ENCODE assay signal across 17 mouse cellular contexts in the genomic region with DNA sequence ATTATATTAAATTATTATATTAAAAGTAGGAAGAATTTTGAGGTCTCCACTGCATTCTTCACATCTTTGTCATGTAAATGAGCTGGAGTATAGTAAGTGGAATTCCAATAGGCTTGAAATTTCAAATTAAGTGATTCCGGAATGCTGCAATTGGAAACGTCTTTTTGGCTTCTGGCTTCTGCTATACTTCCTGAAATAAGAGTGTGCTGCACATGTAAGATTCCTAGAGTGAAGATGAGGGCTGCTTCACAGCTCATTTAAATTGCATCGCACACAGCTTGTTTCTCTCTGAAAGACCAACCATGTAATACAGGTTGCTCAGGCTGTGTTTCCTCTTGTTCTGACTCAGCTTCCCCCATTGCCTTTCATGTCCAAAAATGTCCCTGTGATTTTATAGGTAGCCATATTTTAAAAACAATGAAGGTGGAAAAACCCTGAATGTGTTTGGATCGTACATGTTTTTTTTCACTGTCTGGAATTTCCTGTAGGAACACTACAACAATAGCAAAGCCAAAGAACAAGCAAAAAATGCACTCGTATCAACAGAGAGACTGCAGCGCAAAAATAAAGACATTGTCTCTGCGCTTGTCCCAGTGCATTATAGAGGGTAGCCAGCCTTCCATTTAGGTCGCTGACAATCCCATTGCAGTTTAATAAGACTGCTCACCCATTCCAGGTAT. TPM values are rescaled to one million over a fixed set of nuclear protein-coding genes. Genes with fewer than 3 reads are reported as not detected.
A peak's percentile ranks its signal among the peaks of the same experiment; 100 is the strongest.
DNase-seq lines count a peak whose midpoint lies in the region; ATAC-seq and TF ChIP-seq lines count a peak whose summit lies in the region.
"Had no signal": no experiment of that assay in that cellular context is flagged by ENCODE, and none has a peak within 500 bp of the region (broad histone marks: within the 10 kb centered on the region; RNA-seq: fewer than 3 reads in every experiment).

No protein-coding gene starts in this region.

- ATAC-seq in heart, embryonic 13.5 days (ENCODE audit: extremely low read depth, insufficient number of reproducible peaks, low FRiP score, low TSS enrichment), result no peak
- no peak; the same call in 1 of the 2 replicates for ATAC-seq in kidney, embryonic 16.5 days (ENCODE audit: low FRiP score, low TSS enrichment)
- ATAC-seq in stomach, embryonic 16.5 days (ENCODE audit: insufficient read depth, low FRiP score), result no peak
- no peak for ATAC-seq in stomach, postnatal 0 days (ENCODE audit: low FRiP score, low TSS enrichment)
- no peak for ATAC-seq in limb, embryonic 15.5 days (ENCODE audit: insufficient number of reproducible peaks, low FRiP score, low TSS enrichment, low read depth)
- ATAC-seq: CD4-positive, CD25-positive, alpha-beta regulatory T cell, adult 4 months had no signal

- 73% methylated on average over 8 of the region's 8 CpGs for WGBS in heart, embryonic 13.5 days
- 65% methylated on average over 8 of the region's 8 CpGs for WGBS in kidney, embryonic 16.5 days
- 83% methylated on average over 8 of the region's 8 CpGs for WGBS in stomach, embryonic 16.5 days
- WGBS in stomach, postnatal 0 days, result 69% methylated on average over 8 of the region's 8 CpGs
- WGBS in limb, embryonic 15.5 days, result 59% methylated on average over 8 of the region's 8 CpGs

- H3K9me3 ChIP-seq in heart, embryonic 13.5 days, result no peaks in the 10 kb centered on the region
- no peaks in the 10 kb centered on the region for H3K9me3 ChIP-seq in kidney, embryonic 16.5 days (ENCODE audit: low read length)
- no peaks in the 10 kb centered on the region for H3K9me3 ChIP-seq in stomach, embryonic 16.5 days (replicated peaks; ENCODE audit: control insufficient read depth, low read length)
- no peaks in the 10 kb centered on the region for H3K9me3 ChIP-seq in stomach, postnatal 0 days (ENCODE audit: control insufficient read depth, low read length)
- no peaks in the 10 kb centered on the region for H3K9me3 ChIP-seq in limb, embryonic 15.5 days
- H3K9me3 ChIP-seq: limb, embryonic 13.5 days; midbrain, embryonic 12.5 days; neural tube, embryonic 13.5 days had no signal

- DNase-seq in heart, adult 18-20 months, result no peak
- no peak for DNase-seq in kidney, postnatal 14 days
- DNase-seq in stomach, postnatal 0 days (ENCODE audit: low spot score), result no peak
- no peak for DNase-seq in adrenal gland, postnatal 10 days
- DNase-seq: cerebellum, adult 8-10 months; kidney, adult 9 months; layer of hippocampus, postnatal 36 days; retina, postnatal 1 day; spleen, adult 18-20 months had no signal

- TF ChIP-seq CTCF in stomach, postnatal 0 days (IDR thresholded peaks at IDR 0.05; ENCODE audit: low read depth), result no peak

- H3K4me2 ChIP-seq in heart, embryonic 13.5 days, result no peak overlapping the region
- no peak overlapping the region; the same call in 1 of the 2 replicates for H3K4me2 ChIP-seq in kidney, embryonic 16.5 days (replicated peaks; ENCODE audit: low read depth, low read length)
- no peak overlapping the region for H3K4me2 ChIP-seq in stomach, embryonic 16.5 days (ENCODE audit: low read depth, low read length)
- H3K4me2 ChIP-seq in stomach, postnatal 0 days (replicated peaks; ENCODE audit: low read depth), result no peak overlapping the region
- H3K4me2 ChIP-seq in limb, embryonic 15.5 days, result no peak overlapping the region
- H3K4me2 ChIP-seq: limb, embryonic 13.5 days; midbrain, embryonic 12.5 days; neural tube, embryonic 13.5 days had no signal

- no peak for TF ChIP-seq EP300 in stomach, postnatal 0 days (optimal IDR thresholded peaks at IDR 0.05)

- H3K27ac ChIP-seq in heart, embryonic 13.5 days (replicated peaks), result peak overlapping the region; percentile 56
- H3K27ac ChIP-seq in kidney, embryonic 16.5 days (ENCODE audit: low read length), result peak overlapping the region; percentile 70; the same call in 1 of the 2 replicates
- peak overlapping the region; percentile 38 for H3K27ac ChIP-seq in stomach, embryonic 16.5 days (ENCODE audit: low read length)
- no peak overlapping the region for H3K27ac ChIP-seq in stomach, postnatal 0 days (replicated peaks)
- peak overlapping the region; percentile 50 for H3K27ac ChIP-seq in limb, embryonic 15.5 days
- H3K27ac ChIP-seq: limb, embryonic 13.5 days; midbrain, embryonic 12.5 days; neural tube, embryonic 13.5 days had no signal

- peaks cover 28% of the 10 kb centered on the region for H3K4me1 ChIP-seq in heart, embryonic 13.5 days
- peaks cover 6% of the 10 kb centered on the region; the same call in 1 of the 2 replicates for H3K4me1 ChIP-seq in kidney, embryonic 16.5 days (ENCODE audit: insufficient read depth, low read length)
- H3K4me1 ChIP-seq in stomach, embryonic 16.5 days (ENCODE audit: control insufficient read depth, insufficient read depth, low read length), result no peaks in the 10 kb centered on the region; the same call in 1 of the 2 replicates
- no peaks in the 10 kb centered on the region for H3K4me1 ChIP-seq in stomach, postnatal 0 days (replicated peaks; ENCODE audit: control insufficient read depth, insufficient read depth)
- H3K4me1 ChIP-seq in limb, embryonic 15.5 days, result 0 out of 2 replicates have a peak, but pooled peaks cover 3% of the 10 kb centered on the region

- H3K4me3 ChIP-seq in heart, embryonic 13.5 days, result no peak overlapping the region
- no peak overlapping the region for H3K4me3 ChIP-seq in kidney, embryonic 16.5 days (ENCODE audit: low read length)
- H3K4me3 ChIP-seq in stomach, embryonic 16.5 days (replicated peaks; ENCODE audit: low read length), result no peak overlapping the region
- no peak overlapping the region for H3K4me3 ChIP-seq in stomach, postnatal 0 days (ENCODE audit: low read depth, low read length)
- H3K4me3 ChIP-seq in limb, embryonic 15.5 days, result no peak overlapping the region
- H3K4me3 ChIP-seq: limb, embryonic 13.5 days; midbrain, embryonic 12.5 days; neural tube, embryonic 13.5 days had no signal

- no peaks in the 10 kb centered on the region for H3K36me3 ChIP-seq in heart, embryonic 13.5 days
- H3K36me3 ChIP-seq in kidney, embryonic 16.5 days (ENCODE audit: insufficient read depth, low read length), result no peaks in the 10 kb centered on the region
- no peaks in the 10 kb centered on the region for H3K36me3 ChIP-seq in stomach, embryonic 16.5 days (ENCODE audit: control insufficient read depth, insufficient read depth, low read length)
- no peaks in the 10 kb centered on the region for H3K36me3 ChIP-seq in stomach, postnatal 0 days (ENCODE audit: control insufficient read depth, insufficient read depth, low read length)
- no peaks in the 10 kb centered on the region for H3K36me3 ChIP-seq in limb, embryonic 15.5 days
- H3K36me3 ChIP-seq: limb, embryonic 13.5 days; midbrain, embryonic 12.5 days; neural tube, embryonic 13.5 days had no signal

- H3K9ac ChIP-seq in heart, embryonic 13.5 days, result no peak overlapping the region
- 0 out of 2 replicates have a peak overlapping the region, but pooled peaks have one; percentile 11 for H3K9ac ChIP-seq in kidney, embryonic 16.5 days (replicated peaks; ENCODE audit: low read length)
- H3K9ac ChIP-seq in stomach, embryonic 16.5 days (ENCODE audit: low read length), result no peak overlapping the region
- no peak overlapping the region for H3K9ac ChIP-seq in stomach, postnatal 0 days (ENCODE audit: low read length)
- no peak overlapping the region for H3K9ac ChIP-seq in limb, embryonic 15.5 days
- H3K9ac ChIP-seq: limb, embryonic 13.5 days; midbrain, embryonic 12.5 days; neural tube, embryonic 13.5 days had no signal

- no peaks in the 10 kb centered on the region for H3K27me3 ChIP-seq in heart, embryonic 13.5 days (replicated peaks)
- no peaks in the 10 kb centered on the region for H3K27me3 ChIP-seq in kidney, embryonic 16.5 days (ENCODE audit: insufficient read depth, low read length)
- H3K27me3 ChIP-seq in stomach, embryonic 16.5 days (ENCODE audit: control insufficient read depth, insufficient read depth, low read length), result no peaks in the 10 kb centered on the region
- no peaks in the 10 kb centered on the region for H3K27me3 ChIP-seq in stomach, postnatal 0 days (ENCODE audit: control insufficient read depth, insufficient read depth, low read length)
- no peaks in the 10 kb centered on the region for H3K27me3 ChIP-seq in limb, embryonic 15.5 days
- H3K27me3 ChIP-seq: limb, embryonic 13.5 days; midbrain, embryonic 12.5 days; neural tube, embryonic 13.5 days had no signal

RNA-seq across cellular contexts. Expression of a gene that starts 58.4 kb away (rescaled TPM):
- polyA plus RNA-seq in heart, embryonic 13.5 days (2015; fragmentation: Nextera tagmentation; extraction: Ambion mirVana), result 35.1 and 36.0 TPM in 2 replicates
- 10 to 100 TPM; 16.1 to 16.5 TPM for total RNA-seq in heart, adult 18-20 months (2021)
- 53.5 and 56.2 TPM in 2 replicates for polyA plus RNA-seq in kidney, embryonic 16.5 days (2015; fragmentation: Nextera tagmentation; extraction: Ambion mirVana)
- 50.3 and 52.1 TPM in 2 replicates for polyA plus RNA-seq in stomach, embryonic 16.5 days (2015; fragmentation: Nextera tagmentation; extraction: Ambion mirVana)
- polyA plus RNA-seq in stomach, postnatal 0 days (2015; fragmentation: Nextera tagmentation; extraction: Ambion mirVana), result 43.5 and 46.1 TPM in 2 replicates
- polyA plus RNA-seq in limb, embryonic 15.5 days (2015; fragmentation: Nextera tagmentation; extraction: Ambion mirVana), result 50.2 and 53.7 TPM in 2 replicates
- total RNA-seq in adrenal gland, postnatal 10 days (2021), result 10 to 100 TPM; 24.3 to 25.5 TPM
